Mouse (Mus musculus): ENCODE data around the gene Podxl2. TPM values are rescaled to one million over a fixed set of nuclear protein-coding genes. Genes with fewer than 3 reads are reported as not detected.

Gene Podxl2
- total and polyA plus RNA-seq, 2 experiments from 2014 or later = 60.8 to 90.9 TPM

- Histone ChIP-seq H3K36me3 (replicated peaks; ENCODE audit: control insufficient read depth, insufficient read depth, low read length) (peaks cover 87% of the 10 kb centered on the region), H3K9me3 (replicated peaks; ENCODE audit: control insufficient read depth, low read length) (no peaks in the 10 kb centered on the region), H3K9ac (replicated peaks; ENCODE audit: low read depth, low read length) (no peak overlapping the region), H3K4me3 (ENCODE audit: low read depth, low read length) (no peak overlapping the region), H3K4me2 (ENCODE audit: low read depth, low read length) (no peak overlapping the region), H3K27me3 (ENCODE audit: control insufficient read depth, insufficient read depth, low read length) (no peaks in the 10 kb centered on the region), H3K4me1 (ENCODE audit: control insufficient read depth, insufficient read depth) (no peaks in the 10 kb centered on the region), H3K27ac (ENCODE audit: low read depth) (no peak overlapping the region)
- DNase-seq (ENCODE audit: low spot score) (no peak), ATAC-seq (ENCODE audit: insufficient read depth, low read depth) (no peak)
- WGBS = 79% methylated on average over 13 of the region's 13 CpGs
- TF ChIP-seq CTCF (IDR thresholded peaks at IDR 0.05; ENCODE audit: low read depth) = no peak
- TF ChIP-seq EP300 (IDR thresholded peaks at IDR 0.05; ENCODE audit: low read depth) = no peak
These were observed 14.7 kb upstream of the Podxl2 start for GRCm38 (mm10) chr6:88889410-88890042.

- H3K9ac ChIP-seq (replicated peaks; ENCODE audit: low read depth, low read length) = no peak overlapping the region
- no peaks in the 10 kb centered on the region for H3K4me1 ChIP-seq (ENCODE audit: control insufficient read depth, insufficient read depth)
- TF ChIP-seq EP300 (IDR thresholded peaks at IDR 0.05; ENCODE audit: low read depth) (no peak), CTCF (IDR thresholded peaks at IDR 0.05; ENCODE audit: low read depth) (no peak)
- no peak overlapping the region for H3K4me3 ChIP-seq (ENCODE audit: low read depth, low read length)
- WGBS = 83% methylated on average over 2 of the region's 2 CpGs
- no peak for DNase-seq (ENCODE audit: low spot score)
- no peak for ATAC-seq (ENCODE audit: insufficient read depth, low read depth)
- H3K27ac ChIP-seq (ENCODE audit: low read depth) = no peak overlapping the region
- H3K36me3 ChIP-seq (replicated peaks; ENCODE audit: control insufficient read depth, insufficient read depth, low read length) = peaks cover 95% of the 10 kb centered on the region
- H3K9me3 ChIP-seq (replicated peaks; ENCODE audit: control insufficient read depth, low read length) = no peaks in the 10 kb centered on the region
- no peaks in the 10 kb centered on the region for H3K27me3 ChIP-seq (ENCODE audit: control insufficient read depth, insufficient read depth, low read length)
- no peak overlapping the region for H3K4me2 ChIP-seq (ENCODE audit: low read depth, low read length)
These were observed 11.6 kb upstream of the Podxl2 start for GRCm38 (mm10) chr6:88886417-88886967.

- no peak for ATAC-seq (ENCODE audit: insufficient read depth, low read depth)
- Histone ChIP-seq H3K4me3 (ENCODE audit: low read depth, low read length) (no peak overlapping the region), H3K27me3 (ENCODE audit: control insufficient read depth, insufficient read depth, low read length) (no peaks in the 10 kb centered on the region), H3K36me3 (replicated peaks; ENCODE audit: control insufficient read depth, insufficient read depth, low read length) (peaks cover 91% of the 10 kb centered on the region), H3K27ac (ENCODE audit: low read depth) (no peak overlapping the region), H3K4me2 (ENCODE audit: low read depth, low read length) (no peak overlapping the region), H3K4me1 (ENCODE audit: control insufficient read depth, insufficient read depth) (no peaks in the 10 kb centered on the region), H3K9me3 (replicated peaks; ENCODE audit: control insufficient read depth, low read length) (no peaks in the 10 kb centered on the region), H3K9ac (replicated peaks; ENCODE audit: low read depth, low read length) (no peak overlapping the region)
- DNase-seq (ENCODE audit: low spot score) = no peak
- TF ChIP-seq EP300 (IDR thresholded peaks at IDR 0.05; ENCODE audit: low read depth) = no peak
- no peak for TF ChIP-seq CTCF (IDR thresholded peaks at IDR 0.05; ENCODE audit: low read depth)
- 95% methylated on average over 12 of the region's 12 CpGs for WGBS
These were observed 11.0 kb upstream of the Podxl2 start for GRCm38 (mm10) chr6:88885644-88886416.

DNA sequence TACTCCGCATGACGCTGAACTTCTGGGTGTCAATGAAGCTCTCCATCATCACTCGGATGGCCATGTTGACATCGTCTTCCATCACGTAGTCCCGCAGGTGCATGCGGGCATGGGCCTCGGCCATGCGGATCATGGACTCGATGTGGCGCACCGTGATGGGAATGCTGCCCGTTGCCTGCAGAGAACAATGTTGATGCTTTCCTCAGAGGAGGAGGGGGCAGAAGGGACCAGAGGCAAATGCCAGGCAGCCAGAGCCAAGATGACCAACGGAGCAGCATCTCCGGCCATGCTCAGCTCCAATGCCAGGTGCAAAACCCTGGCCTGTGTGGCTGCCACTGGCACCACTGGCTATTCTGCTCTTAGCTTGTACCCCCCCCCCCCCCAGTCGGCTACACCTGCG, 9.8 kb upstream of the Podxl2 start:
- no peak overlapping the region for H3K27ac ChIP-seq (ENCODE audit: low read depth)
- no peak overlapping the region for H3K9ac ChIP-seq (replicated peaks; ENCODE audit: low read depth, low read length)
- WGBS = 90% methylated on average over 17 of the region's 17 CpGs
- no peaks in the 10 kb centered on the region for H3K27me3 ChIP-seq (ENCODE audit: control insufficient read depth, insufficient read depth, low read length)
- no peaks in the 10 kb centered on the region for H3K4me1 ChIP-seq (ENCODE audit: control insufficient read depth, insufficient read depth)
- H3K4me3 ChIP-seq (ENCODE audit: low read depth, low read length) = no peak overlapping the region
- no peak overlapping the region for H3K4me2 ChIP-seq (ENCODE audit: low read depth, low read length)
- peaks cover 79% of the 10 kb centered on the region for H3K36me3 ChIP-seq (replicated peaks; ENCODE audit: control insufficient read depth, insufficient read depth, low read length)
- DNase-seq (ENCODE audit: low spot score) (no peak), ATAC-seq (ENCODE audit: insufficient read depth, low read depth) (no peak)
- TF ChIP-seq EP300 (IDR thresholded peaks at IDR 0.05; ENCODE audit: low read depth) (no peak), CTCF (IDR thresholded peaks at IDR 0.05; ENCODE audit: low read depth) (no peak)
- no peaks in the 10 kb centered on the region for H3K9me3 ChIP-seq (replicated peaks; ENCODE audit: control insufficient read depth, low read length)

DNA sequence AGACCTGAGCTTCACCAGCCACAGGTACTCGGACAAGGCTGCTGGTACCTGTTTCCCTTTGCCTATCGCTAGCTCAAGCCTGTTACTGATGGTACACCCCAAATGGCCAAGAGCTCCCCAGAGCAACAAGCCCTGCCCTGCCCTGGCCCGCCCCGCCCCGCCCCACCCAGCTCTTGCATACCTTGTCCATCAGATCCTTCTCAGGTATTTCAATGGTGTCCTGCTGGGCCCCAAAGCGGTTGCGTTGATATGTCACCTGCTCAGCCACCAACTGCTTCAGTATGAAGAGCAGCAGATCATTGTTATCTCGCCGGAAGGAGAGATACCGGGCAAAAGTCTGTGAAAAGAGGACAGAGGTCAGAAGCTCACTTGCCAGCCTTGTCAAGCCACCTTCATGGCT, 9.4 kb upstream of the Podxl2 start:
- H3K27ac ChIP-seq (ENCODE audit: low read depth) = no peak overlapping the region
- no peaks in the 10 kb centered on the region for H3K27me3 ChIP-seq (ENCODE audit: control insufficient read depth, insufficient read depth, low read length)
- H3K4me2 ChIP-seq (ENCODE audit: low read depth, low read length) = no peak overlapping the region
- 87% methylated on average over 10 of the region's 10 CpGs for WGBS
- TF ChIP-seq CTCF (IDR thresholded peaks at IDR 0.05; ENCODE audit: low read depth) = no peak
- no peak for TF ChIP-seq EP300 (IDR thresholded peaks at IDR 0.05; ENCODE audit: low read depth)
- no peaks in the 10 kb centered on the region for H3K9me3 ChIP-seq (replicated peaks; ENCODE audit: control insufficient read depth, low read length)
- H3K4me1 ChIP-seq (ENCODE audit: control insufficient read depth, insufficient read depth) = no peaks in the 10 kb centered on the region
- H3K9ac ChIP-seq (replicated peaks; ENCODE audit: low read depth, low read length) = no peak overlapping the region
- no peak for DNase-seq (ENCODE audit: low spot score)
- no peak overlapping the region for H3K4me3 ChIP-seq (ENCODE audit: low read depth, low read length)
- H3K36me3 ChIP-seq (replicated peaks; ENCODE audit: control insufficient read depth, insufficient read depth, low read length) = peaks cover 74% of the 10 kb centered on the region
- no peak for ATAC-seq (ENCODE audit: insufficient read depth, low read depth)
